Mouse (Mus musculus) thymus, adult 2 months (tissue): Measurements from ENCODE around the gene Abcc3. TPM values are rescaled to one million over a fixed set of nuclear protein-coding genes. Genes with fewer than 3 reads are reported as not detected.

Experiments
- DNase-seq: peaks from one replicate; pipeline ENCODE4 v3.0.0; 2021
- H3K27ac ChIP-seq: fragments of 200-500 bp; 2 replicates; pipeline ENCODE4 v1.5.1; 2012; ENCODE audit warnings: low read length, control low read depth; ENCODE audit not compliant: control insufficient read depth, insufficient read depth
- H3K27me3 ChIP-seq: fragments of 200-500 bp; 2 replicates; pipeline ENCODE4 v1.6.1; 2012; ENCODE audit warnings: mild to moderate bottlenecking, low read length, moderate library complexity, mixed read lengths; ENCODE audit not compliant: control insufficient read depth, insufficient read depth
- H3K36me3 ChIP-seq: fragments of 200-500 bp; 2 replicates; pipeline ENCODE4 v1.6.1; 2012; ENCODE audit warnings: mild to moderate bottlenecking, low read length, moderate library complexity; ENCODE audit not compliant: control insufficient read depth, insufficient read depth
- H3K4me1 ChIP-seq: fragments of 200-500 bp; replicated peaks from 2 replicates; pipeline ENCODE4 v1.6.1; 2012; ENCODE audit warnings: low read length; ENCODE audit not compliant: control insufficient read depth, insufficient read depth
- H3K4me3 ChIP-seq: fragments of 200-500 bp; 2 replicates; pipeline ENCODE4 v1.5.1; 2012; ENCODE audit warnings: mild to moderate bottlenecking, low read length, control low read depth, moderate library complexity; ENCODE audit not compliant: control insufficient read depth, insufficient read depth
- CTCF ChIP-seq: fragments of 200-500 bp; IDR thresholded peaks from 2 replicates; pipeline ENCODE4 v1.5.1; 2012; ENCODE audit warnings: mild to moderate bottlenecking, control low read depth, low read length, moderate library complexity, borderline replicate concordance; ENCODE audit not compliant: control insufficient read depth, poor library complexity, insufficient read depth; ENCODE audit errors: extremely low read depth
- POLR2A ChIP-seq: fragments of 200-500 bp; IDR thresholded peaks from 2 replicates; pipeline ENCODE4 v1.6.1; 2012; ENCODE audit warnings: mild to moderate bottlenecking, low read length, control low read depth, moderate library complexity; ENCODE audit not compliant: control insufficient read depth, poor library complexity, insufficient read depth; ENCODE audit errors: extremely low read depth
- WGBS: fragments of 180-500 bp; shearing (Covaris S2); methylation state at CpG from one replicate; pipeline ENCODE4 v1.1.7; 2018; 5-methylcytosine and 5-hydroxymethylcytosine counted together
- polyA plus RNA-seq: library from polyadenylated mRNA; depleted of rRNA; stranded (reverse); fragments of >200 nt; gene quantifications from 2 replicates; pipeline ENCODE4 v1.2.3, GENCODE M21; 2012

Gene Abcc3
- polyA plus RNA-seq, 1 experiment, result 21.5 TPM

DNA sequence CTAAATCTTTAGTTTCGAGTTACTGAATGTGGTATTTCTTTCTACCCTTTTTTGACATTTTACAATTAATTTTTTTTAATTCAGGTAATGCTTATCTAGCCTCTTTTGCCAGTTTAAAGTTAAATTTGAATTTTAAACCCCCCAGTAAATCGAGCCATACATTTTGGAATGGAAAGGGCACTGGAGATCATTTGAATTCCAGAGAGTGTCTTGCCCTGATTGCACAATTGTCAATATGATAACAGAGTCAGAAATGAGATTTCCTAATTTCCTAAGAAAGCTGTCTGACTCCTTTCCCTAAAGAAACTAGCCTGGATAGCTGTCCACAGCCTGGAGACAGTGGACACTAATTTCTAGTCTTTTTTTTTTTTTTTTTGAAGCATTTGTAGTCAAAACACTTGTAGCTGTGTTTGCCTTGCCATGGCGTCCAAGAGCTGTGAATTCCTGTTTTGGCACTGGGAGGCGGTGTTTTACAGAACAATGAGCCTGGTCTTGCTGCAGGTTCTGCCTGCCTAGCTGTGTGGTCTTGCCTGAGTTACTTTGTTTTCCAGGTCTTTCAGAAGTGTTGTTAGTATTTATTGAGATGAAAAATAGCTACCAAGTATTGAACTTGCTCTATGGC is 63.4 kb downstream of the Abcc3 start:
- TF ChIP-seq POLR2A, result no peak
- TF ChIP-seq CTCF, result no peak
- Histone ChIP-seq H3K4me1 (peaks cover 2% of the 10 kb centered on the region), H3K36me3 (peaks cover 7% of the 10 kb centered on the region), H3K27me3 (no peaks in the 10 kb centered on the region), H3K4me3 (no peak overlapping the region), H3K27ac (no peak overlapping the region)
- 78% methylated on average over 4 of the region's 4 CpGs for whole genome bisulfite sequencing
- peak; percentile 32 for DNase-seq

DNA sequence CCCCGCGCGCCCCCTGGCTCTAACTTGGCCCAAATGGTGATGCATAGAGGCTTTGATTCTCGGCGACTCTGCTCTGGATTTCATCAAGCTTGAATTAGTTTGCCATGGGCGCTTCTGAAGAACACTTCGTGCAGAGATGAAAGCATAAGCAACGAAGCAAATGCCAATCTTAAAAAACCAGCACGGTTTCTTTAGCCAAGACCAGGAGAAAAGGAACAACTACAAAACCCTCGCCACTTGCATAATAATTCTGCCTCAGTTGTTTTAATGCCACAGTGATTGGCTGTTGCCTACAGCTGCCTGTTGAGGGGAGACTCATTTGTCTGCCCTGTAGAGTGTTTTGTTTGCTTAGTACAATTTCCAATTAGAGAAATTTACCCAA is 64.2 kb downstream of the Abcc3 start:
- Histone ChIP-seq H3K4me3 (peak overlapping the region; percentile 88), H3K27ac (peak overlapping the region; percentile 46; the same call in 1 of the 2 replicates), H3K27me3 (no peaks in the 10 kb centered on the region), H3K4me1 (peaks cover 2% of the 10 kb centered on the region), H3K36me3 (no peaks in the 10 kb centered on the region)
- WGBS, result 6% methylated on average over 10 of the region's 10 CpGs
- no peak for DNase-seq
- TF ChIP-seq CTCF (no peak), POLR2A (no peak)

DNA sequence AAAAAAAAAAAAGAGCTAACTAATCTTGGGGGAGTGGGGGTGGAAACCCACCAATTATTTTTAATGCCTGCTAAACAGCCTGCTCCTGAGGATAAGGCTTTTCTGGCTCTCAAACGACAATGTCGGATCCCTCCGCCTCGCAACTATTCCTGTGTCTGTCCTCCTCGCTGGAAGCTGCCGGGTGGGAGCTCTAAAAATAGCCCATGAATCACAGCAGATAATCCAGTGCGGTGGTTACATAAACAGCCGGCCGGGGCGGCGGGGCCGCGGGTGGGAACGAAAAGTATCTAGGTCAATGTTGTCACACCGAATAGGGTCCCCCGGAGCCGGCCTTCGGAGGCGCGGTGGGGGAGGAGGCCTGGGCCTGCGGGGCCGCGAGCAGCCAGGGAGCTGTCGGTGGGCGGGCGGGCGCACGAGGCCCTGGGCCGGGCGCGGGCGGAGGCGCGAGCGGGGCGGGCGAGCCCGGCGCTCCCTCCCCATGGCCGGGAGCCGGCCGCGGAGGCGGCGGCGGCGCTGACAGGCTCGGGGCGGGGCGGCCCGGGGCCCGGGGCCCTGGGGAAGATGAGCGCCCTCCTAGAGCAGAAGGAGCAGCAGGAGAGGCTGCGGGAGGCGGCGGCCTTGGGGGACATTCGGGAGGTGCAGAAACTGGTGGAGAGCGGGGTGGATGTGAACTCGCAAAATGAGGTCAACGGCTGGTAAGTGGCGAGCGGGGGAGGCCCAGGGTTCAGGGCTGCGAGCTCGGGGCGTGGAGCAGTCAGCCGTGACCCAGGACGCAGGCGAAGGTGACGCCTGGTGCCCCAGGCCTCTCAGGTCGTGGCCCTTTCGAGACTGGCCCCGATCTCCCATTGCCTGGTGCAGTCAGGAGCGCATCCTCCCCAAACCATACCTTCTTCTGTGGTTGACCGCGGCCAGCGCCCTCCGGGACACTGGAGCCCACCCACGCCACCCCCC is 64.8 kb downstream of the Abcc3 start, which contains the start of gene Ankrd40:
Ankrd40 (plus strand) TSS at position 309 of the 951 bp plus-strand sequence.
- TF ChIP-seq CTCF (no peak), POLR2A (peak; percentile 76)
- DNase-seq, result peak; percentile 84
- no peaks in the 10 kb centered on the region for H3K27me3 ChIP-seq
- H3K27ac ChIP-seq, result peak within 1 kb of the TSS; percentile 46
- peak within 1 kb of the TSS; percentile 88 for H3K4me3 ChIP-seq
- H3K4me1 ChIP-seq, result peaks cover 2% of the 10 kb centered on the region
- WGBS, result under 1% methylated on average over 77 of the region's 78 CpGs
- H3K36me3 ChIP-seq, result no peaks in the 10 kb centered on the region

DNA sequence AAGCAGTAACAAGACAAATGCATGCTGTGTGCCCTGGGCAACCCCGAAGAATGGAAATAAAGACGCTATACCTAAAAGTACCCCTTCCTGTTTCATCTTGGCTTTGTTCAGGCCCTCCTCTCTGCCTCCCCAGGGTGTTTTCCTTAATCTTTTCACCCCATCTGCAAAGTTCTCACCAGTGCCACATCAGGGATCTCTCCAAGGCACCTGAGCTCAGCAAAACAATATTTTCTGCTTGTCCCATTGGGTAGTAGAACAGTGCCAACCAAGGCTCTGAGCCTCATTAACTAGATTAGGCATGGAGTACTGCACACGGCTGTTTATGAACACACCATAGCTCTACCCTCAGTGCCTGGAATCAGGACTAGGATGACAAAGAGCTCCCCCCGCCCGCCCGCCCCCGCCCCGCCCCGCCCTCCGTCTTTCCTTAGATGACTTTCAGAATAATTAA is 65.8 kb downstream of the Abcc3 start:
- H3K27me3 ChIP-seq, result no peaks in the 10 kb centered on the region
- TF ChIP-seq CTCF, result no peak
- 49% methylated on average over 10 of the region's 10 CpGs for WGBS
- H3K4me1 ChIP-seq, result peaks cover 7% of the 10 kb centered on the region
- no peaks in the 10 kb centered on the region for H3K36me3 ChIP-seq
- no peak overlapping the region for H3K27ac ChIP-seq
- H3K4me3 ChIP-seq, result no peak overlapping the region
- no peak for DNase-seq

DNA sequence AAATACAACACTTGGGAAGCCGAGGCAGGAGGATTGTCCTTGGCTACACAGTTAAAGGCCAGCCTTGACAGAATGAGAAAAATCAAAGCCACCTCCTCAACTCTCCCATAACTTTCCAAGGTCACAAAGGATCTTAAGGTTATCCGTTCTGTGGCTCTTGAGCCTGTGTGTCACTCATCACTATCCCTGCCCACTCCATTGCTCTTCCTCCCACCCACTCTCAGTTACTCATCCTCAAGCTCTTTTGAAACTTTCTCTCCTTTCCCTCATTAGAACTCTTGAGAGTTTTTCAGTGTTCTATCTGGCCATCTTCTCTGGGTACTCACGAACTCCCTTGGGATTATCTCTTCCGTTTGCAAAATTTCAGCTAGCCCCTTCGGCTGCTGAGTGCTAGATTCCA is 68.2 kb downstream of the Abcc3 start:
- TF ChIP-seq POLR2A, result no peak
- no peak for TF ChIP-seq CTCF
- WGBS, result 97% methylated on average over 5 of the region's 5 CpGs

DNA sequence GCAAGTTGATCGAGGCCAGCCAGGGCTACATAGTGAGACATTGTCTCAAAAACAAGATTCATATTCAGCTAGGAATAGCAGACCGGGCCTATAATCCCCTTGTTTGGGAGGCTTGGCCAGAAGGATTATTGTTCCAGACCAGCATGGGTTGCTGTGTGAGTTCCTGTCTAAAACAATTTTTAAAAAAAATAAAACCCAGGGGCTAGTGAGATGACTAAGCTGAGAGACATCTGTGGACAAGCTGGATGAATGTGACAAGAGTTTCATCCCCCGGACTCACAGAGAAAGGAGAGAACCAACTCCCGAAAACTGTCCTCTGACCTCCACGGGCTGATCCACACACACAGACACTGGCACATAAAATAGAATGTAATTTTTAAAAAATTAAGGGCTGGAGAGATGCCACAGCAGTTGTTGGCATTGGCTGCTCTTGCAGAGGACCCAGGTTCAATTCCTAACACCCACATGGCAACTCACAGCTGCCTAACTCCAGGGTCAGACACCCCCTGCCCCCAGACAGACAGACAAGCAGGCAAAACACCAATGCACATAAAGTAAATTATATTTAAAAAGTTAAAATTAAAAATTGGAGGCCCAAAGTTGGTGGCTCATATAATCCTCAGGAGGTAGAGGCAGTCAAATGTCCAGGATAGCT is 69.4 kb downstream of the Abcc3 start:
- H3K36me3 ChIP-seq, result no peaks in the 10 kb centered on the region
- H3K27ac ChIP-seq, result no peak overlapping the region
- no peaks in the 10 kb centered on the region for H3K27me3 ChIP-seq
- no peak overlapping the region for H3K4me3 ChIP-seq
- TF ChIP-seq CTCF (no peak), POLR2A (no peak)
- no peak for DNase-seq
- peaks cover 7% of the 10 kb centered on the region for H3K4me1 ChIP-seq
- 96% methylated on average over 5 of the region's 5 CpGs for WGBS

More for the DNA sequence above, 68.2 kb downstream of the Abcc3 start:
- Histone ChIP-seq H3K36me3 (no peaks in the 10 kb centered on the region), H3K27ac (no peak overlapping the region), H3K4me1 (peaks cover 7% of the 10 kb centered on the region), H3K27me3 (no peaks in the 10 kb centered on the region), H3K4me3 (no peak overlapping the region)
- DNase-seq, result no peak
